Mouse (Mus musculus): ENCODE measurements at regions not wholly inside any gene's neighbourhood (a gene's known extent, or its start where the extent isn't known, plus 50 kb on each side); places are given as distances from the start of the nearest gene placed in this dataset.
"Not testable (repeated sequence)": the region's sequence is repeated elsewhere in the genome, so short reads cannot be mapped to it uniquely, and the experiment has no call there.

DNA sequence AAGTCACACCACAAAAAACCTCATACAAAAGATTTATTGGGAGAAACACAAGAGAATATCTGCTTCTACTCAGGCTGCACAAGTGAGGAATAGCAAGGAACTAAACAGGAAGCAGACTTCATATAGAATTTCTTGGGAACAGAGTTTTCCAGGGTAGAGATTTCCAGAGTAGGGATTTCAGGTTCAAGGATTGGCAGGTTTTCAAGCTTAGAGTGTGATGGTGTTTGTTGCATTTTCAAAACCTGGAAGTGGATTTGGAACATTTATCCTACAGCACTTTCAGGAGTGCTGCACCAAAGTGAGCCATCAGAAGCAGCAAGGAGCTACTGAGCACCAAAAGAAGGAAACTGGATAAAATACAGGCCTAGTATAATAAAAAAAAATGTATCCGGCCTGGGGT, 152.7 kb downstream of the Teddm3 start:
- Histone ChIP-seq H3K4me2 (ENCODE audit: low read depth) (no peak overlapping the region), H3K36me3 (ENCODE audit: insufficient read depth) (no peaks in the 10 kb centered on the region), H3K27ac (ENCODE audit: low read depth, low read length) (no peak overlapping the region), H3K27me3 (ENCODE audit: insufficient read depth, low read length) (no peaks in the 10 kb centered on the region), H3K4me1 (ENCODE audit: insufficient read depth) (no peaks in the 10 kb centered on the region), H3K9ac (no peak overlapping the region), H3K4me3 (ENCODE audit: low read depth, low read length) (no peak overlapping the region), H3K9me3 (ENCODE audit: low read length) (no peaks in the 10 kb centered on the region)
- 91% methylated on average over 1 of the region's 1 CpGs for WGBS
- DNase-seq (no peak), ATAC-seq (no peak)
- no peak for TF ChIP-seq CTCF (IDR thresholded peaks at IDR 0.05; ENCODE audit: low read depth)

DNA sequence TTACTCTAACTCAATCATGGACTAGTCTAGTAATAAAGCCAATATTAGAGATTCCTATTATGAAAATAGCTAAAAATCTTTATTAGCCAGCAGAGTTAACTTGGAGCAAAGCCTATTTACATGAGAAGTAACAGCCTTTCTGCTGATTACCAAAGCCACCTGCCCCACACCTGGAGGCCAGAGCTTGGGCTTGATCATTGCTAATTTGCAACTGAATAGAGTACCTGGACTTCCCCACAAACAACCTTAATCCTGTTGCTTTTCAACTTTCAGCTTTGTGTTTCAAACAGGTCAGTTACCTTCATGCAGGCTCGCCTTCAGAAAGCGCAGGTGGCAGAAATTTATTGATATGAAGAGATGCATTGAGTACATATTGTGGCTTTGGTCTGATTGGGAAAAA, 163.3 kb downstream of the Teddm3 start:
- 85% methylated on average over 2 of the region's 2 CpGs for WGBS
- DNase-seq: no peak

DNA sequence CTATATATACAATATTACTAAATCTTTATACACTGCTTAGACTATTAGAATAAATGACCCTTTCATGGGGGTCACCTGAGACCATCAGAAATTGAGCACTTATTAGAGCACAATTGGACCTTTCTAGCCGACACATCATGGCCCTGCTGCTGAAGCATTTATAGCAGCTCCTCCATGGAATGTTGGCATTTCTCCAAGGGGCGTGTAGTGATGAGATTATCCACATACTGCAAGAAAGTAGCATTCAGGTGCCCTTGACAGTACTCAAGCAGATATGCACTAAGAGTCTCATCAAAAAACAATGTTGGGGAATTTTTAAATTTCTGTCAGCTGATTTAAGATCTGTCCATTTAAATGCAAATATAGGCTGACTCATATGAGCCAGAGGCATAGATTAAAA, 178.4 kb downstream of the Teddm3 start:
- Histone ChIP-seq H3K4me2 (ENCODE audit: low read depth) (no peak overlapping the region), H3K9me3 (ENCODE audit: low read length) (no peaks in the 10 kb centered on the region), H3K27ac (ENCODE audit: low read depth, low read length) (no peak overlapping the region), H3K4me1 (ENCODE audit: insufficient read depth) (no peaks in the 10 kb centered on the region), H3K36me3 (ENCODE audit: insufficient read depth) (no peaks in the 10 kb centered on the region), H3K27me3 (ENCODE audit: insufficient read depth, low read length) (no peaks in the 10 kb centered on the region), H3K4me3 (ENCODE audit: low read depth, low read length) (no peak overlapping the region), H3K9ac (no peak overlapping the region)
- ATAC-seq (no peak), DNase-seq (no peak)
- no peak for TF ChIP-seq CTCF (IDR thresholded peaks at IDR 0.05; ENCODE audit: low read depth)
- 23% methylated on average over 2 of the region's 2 CpGs for WGBS

More for the DNA sequence above, 163.3 kb downstream of the Teddm3 start:
- Histone ChIP-seq H3K4me1 (ENCODE audit: insufficient read depth) (no peaks in the 10 kb centered on the region), H3K27me3 (ENCODE audit: insufficient read depth, low read length) (no peaks in the 10 kb centered on the region), H3K36me3 (ENCODE audit: insufficient read depth) (no peaks in the 10 kb centered on the region), H3K27ac (ENCODE audit: low read depth, low read length) (no peak overlapping the region), H3K4me3 (ENCODE audit: low read depth, low read length) (no peak overlapping the region), H3K9me3 (ENCODE audit: low read length) (no peaks in the 10 kb centered on the region), H3K4me2 (ENCODE audit: low read depth) (no peak overlapping the region), H3K9ac (no peak overlapping the region)
- no peak for ATAC-seq
- no peak for TF ChIP-seq CTCF (IDR thresholded peaks at IDR 0.05; ENCODE audit: low read depth)

DNA sequence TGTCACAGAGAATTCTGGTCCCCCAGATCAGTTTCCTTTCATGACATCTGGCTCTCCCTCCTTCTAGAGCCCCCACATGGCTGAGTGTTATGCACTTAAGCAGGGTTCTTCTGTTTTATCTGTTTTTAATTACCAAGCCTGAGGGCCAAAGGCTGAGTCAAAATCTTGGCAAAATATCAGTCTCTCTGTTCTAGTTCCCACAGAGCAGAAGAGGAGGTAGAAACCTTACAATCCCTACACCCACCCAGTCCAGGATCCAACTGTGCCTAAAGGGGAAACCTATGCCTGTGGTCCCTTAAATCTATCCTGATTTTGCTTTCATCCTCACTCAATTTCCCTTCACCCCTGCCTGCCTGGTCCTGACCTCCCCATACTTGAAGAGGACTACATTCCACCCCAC, 181.4 kb downstream of the Teddm3 start:
- Histone ChIP-seq H3K4me1 (ENCODE audit: insufficient read depth) (no peaks in the 10 kb centered on the region), H3K9me3 (ENCODE audit: low read length) (no peaks in the 10 kb centered on the region), H3K27ac (ENCODE audit: low read depth, low read length) (no peak overlapping the region), H3K36me3 (ENCODE audit: insufficient read depth) (no peaks in the 10 kb centered on the region), H3K4me3 (ENCODE audit: low read depth, low read length) (no peak overlapping the region), H3K4me2 (ENCODE audit: low read depth) (no peak overlapping the region), H3K27me3 (ENCODE audit: insufficient read depth, low read length) (no peaks in the 10 kb centered on the region), H3K9ac (no peak overlapping the region)
- DNase-seq: no peak
- TF ChIP-seq CTCF (IDR thresholded peaks at IDR 0.05; ENCODE audit: low read depth): no peak
- ATAC-seq: no peak

DNA sequence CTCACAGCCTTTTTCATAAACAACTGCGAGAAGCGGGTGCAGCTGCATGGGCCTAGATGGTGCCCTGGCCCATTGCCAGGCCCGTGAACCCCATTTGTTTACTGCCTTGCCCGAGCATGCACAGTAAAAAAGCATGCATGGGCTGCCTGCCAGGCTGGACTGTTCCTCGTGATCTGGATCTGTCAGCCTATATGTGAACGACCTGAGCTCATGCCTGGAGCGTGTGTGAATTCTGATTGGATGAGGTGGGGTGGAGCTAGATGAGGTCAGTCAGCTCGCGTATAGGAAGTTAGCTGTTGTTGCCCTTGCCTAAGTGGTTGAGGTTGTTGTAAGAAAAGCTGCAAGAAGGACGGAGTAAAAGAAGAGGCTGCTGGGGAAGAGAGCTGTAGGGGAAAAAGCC, 194.9 kb downstream of the Teddm3 start:
- no peaks in the 10 kb centered on the region for H3K9me3 ChIP-seq (ENCODE audit: low read length)
- H3K27ac ChIP-seq (ENCODE audit: low read depth, low read length): no peak overlapping the region
- DNase-seq: peak; percentile 39
- no peaks in the 10 kb centered on the region for H3K36me3 ChIP-seq (ENCODE audit: insufficient read depth)
- no peak for TF ChIP-seq CTCF (IDR thresholded peaks at IDR 0.05; ENCODE audit: low read depth)
- H3K27me3 ChIP-seq (ENCODE audit: insufficient read depth, low read length): no peaks in the 10 kb centered on the region
- H3K4me3 ChIP-seq (ENCODE audit: low read depth, low read length): no peak overlapping the region
- WGBS: 24% methylated on average over 10 of the region's 10 CpGs
- H3K9ac ChIP-seq: no peak overlapping the region
- peak overlapping the region; percentile 40 for H3K4me2 ChIP-seq (ENCODE audit: low read depth)
- peak; percentile 73 for ATAC-seq
- H3K4me1 ChIP-seq (ENCODE audit: insufficient read depth): no peaks in the 10 kb centered on the region

DNA sequence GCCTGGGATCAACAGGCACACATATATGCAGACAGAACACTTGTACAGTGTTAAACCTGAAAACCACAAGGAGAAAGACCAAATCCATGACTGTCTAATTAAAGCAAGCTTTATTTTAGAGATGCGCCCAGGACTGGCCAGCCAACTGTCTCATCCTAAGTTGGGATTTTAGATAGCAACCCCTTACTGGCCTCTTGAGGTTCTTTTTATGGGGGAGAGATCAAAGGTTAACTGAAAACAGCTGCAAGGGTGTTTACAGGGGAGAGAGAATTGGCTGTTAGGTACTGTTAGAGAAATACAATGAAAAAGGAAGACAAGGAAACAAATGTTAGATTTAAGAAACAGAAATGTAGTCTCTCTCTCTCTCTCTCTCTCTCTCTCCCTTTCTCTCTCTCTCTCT, 202.4 kb upstream of the Thpo start:
- WGBS: 90% methylated on average over 1 of the region's 1 CpGs
- H3K4me2 ChIP-seq (ENCODE audit: low read depth): no peak overlapping the region
- DNase-seq (no peak), ATAC-seq (no peak)
- H3K9ac ChIP-seq: no peak overlapping the region
- no peaks in the 10 kb centered on the region for H3K9me3 ChIP-seq (ENCODE audit: low read length)
- H3K27me3 ChIP-seq (ENCODE audit: insufficient read depth, low read length): no peaks in the 10 kb centered on the region
- no peaks in the 10 kb centered on the region for H3K4me1 ChIP-seq (ENCODE audit: insufficient read depth)
- H3K27ac ChIP-seq (ENCODE audit: low read depth, low read length): no peak overlapping the region
- no peak for TF ChIP-seq CTCF (IDR thresholded peaks at IDR 0.05; ENCODE audit: low read depth)
- H3K4me3 ChIP-seq (ENCODE audit: low read depth, low read length): no peak overlapping the region
- no peaks in the 10 kb centered on the region for H3K36me3 ChIP-seq (ENCODE audit: insufficient read depth)

DNA sequence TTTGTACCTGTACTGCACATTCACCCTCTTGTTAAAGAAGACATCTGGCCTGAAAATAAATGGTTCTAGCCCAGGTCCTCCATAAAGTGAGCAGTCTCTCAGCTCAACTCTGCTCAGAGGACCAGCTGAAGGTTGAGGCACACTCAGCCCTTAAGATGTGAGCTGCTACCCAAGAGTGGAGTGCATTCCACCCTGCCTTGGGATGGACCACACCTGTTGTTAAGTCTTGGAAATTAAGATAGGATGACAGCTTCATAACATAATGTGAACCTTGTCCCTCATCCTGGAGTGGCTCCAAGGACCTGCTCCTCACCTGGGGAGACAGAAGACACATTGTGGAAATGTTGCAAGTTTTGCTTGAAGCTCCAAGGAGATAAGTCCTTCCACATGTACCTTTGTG, 200.5 kb upstream of the Thpo start:
- H3K27me3 ChIP-seq (ENCODE audit: insufficient read depth, low read length); H3K4me1 ChIP-seq (ENCODE audit: insufficient read depth); H3K36me3 ChIP-seq (ENCODE audit: insufficient read depth); H3K27ac ChIP-seq (ENCODE audit: low read depth, low read length); H3K9ac ChIP-seq; ATAC-seq; H3K9me3 ChIP-seq (ENCODE audit: low read length); H3K4me3 ChIP-seq (ENCODE audit: low read depth, low read length); H3K4me2 ChIP-seq (ENCODE audit: low read depth); DNase-seq: not testable (repeated sequence)

DNA sequence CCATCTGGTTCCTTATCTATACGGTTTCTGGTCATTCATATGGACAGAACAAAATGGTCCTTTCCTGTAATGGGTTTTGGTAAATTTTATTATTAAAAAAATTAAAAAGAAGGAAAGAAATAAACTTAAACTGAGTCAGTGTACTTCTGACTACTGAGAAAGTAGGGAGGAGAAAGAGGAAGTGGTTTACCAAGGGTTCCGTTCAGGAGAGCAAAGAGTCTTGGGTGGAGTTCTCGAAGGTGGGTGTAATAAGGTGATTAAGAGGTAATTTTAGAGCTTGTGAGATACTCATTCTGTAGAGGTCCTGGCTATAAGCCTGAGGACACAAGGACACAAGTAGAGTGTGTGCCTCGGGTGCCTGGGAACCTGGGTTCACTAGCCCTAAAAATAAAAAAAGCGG, 195.7 kb upstream of the Thpo start:
- H3K4me3 ChIP-seq (ENCODE audit: low read depth, low read length); H3K27me3 ChIP-seq (ENCODE audit: insufficient read depth, low read length); H3K4me1 ChIP-seq (ENCODE audit: insufficient read depth); H3K36me3 ChIP-seq (ENCODE audit: insufficient read depth); H3K9me3 ChIP-seq (ENCODE audit: low read length); H3K4me2 ChIP-seq (ENCODE audit: low read depth); ATAC-seq; DNase-seq; H3K27ac ChIP-seq (ENCODE audit: low read depth, low read length); H3K9ac ChIP-seq: not testable (repeated sequence)
- WGBS: 86% methylated on average over 5 of the region's 5 CpGs

DNA sequence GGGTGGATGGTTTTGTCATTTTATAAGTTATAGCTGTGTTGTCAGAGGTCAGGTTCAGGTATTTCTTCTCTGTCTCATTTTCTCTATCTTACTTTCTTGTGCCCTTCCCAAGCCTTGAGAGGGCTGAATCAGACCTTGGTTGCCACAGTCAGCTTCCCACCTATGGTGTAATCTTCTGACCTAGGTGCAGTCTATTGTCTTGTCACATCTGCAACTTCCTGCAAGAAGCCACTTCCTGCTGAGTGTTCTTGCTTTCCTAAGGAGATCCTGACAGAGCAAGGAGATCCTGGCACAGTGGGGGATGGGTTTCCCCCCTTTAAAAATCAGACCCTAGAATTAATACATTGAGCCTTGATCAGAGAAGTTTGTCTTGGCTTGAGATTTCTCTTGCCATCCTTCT, 191.5 kb upstream of the Thpo start:
- H3K9ac ChIP-seq; H3K4me3 ChIP-seq (ENCODE audit: low read depth, low read length); ATAC-seq; H3K9me3 ChIP-seq (ENCODE audit: low read length); H3K36me3 ChIP-seq (ENCODE audit: insufficient read depth); H3K4me1 ChIP-seq (ENCODE audit: insufficient read depth); DNase-seq; H3K27me3 ChIP-seq (ENCODE audit: insufficient read depth, low read length); H3K27ac ChIP-seq (ENCODE audit: low read depth, low read length); H3K4me2 ChIP-seq (ENCODE audit: low read depth): not testable (repeated sequence)

DNA sequence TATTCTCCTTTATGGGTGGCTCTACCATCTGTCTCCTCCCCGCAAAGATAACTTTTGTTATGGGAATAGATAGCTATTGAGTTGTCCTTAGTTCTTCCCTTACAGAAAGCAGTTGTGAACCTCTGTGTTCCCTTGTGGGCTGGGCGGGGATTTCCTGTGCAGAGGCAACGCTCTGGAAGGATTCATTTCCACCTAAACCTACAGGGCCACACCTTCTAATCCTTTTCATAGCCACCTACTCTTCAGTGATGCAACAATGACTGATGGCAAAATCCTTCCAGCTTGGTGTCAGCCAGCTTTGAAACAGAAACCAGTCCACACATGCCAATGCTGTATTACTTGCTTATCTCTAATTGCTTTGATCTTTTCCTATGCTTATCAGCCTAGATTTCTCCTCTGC, 176.6 kb upstream of the Thpo start:
- H3K4me1 ChIP-seq (ENCODE audit: insufficient read depth); H3K36me3 ChIP-seq (ENCODE audit: insufficient read depth); DNase-seq; H3K4me2 ChIP-seq (ENCODE audit: low read depth); ATAC-seq; H3K9me3 ChIP-seq (ENCODE audit: low read length); H3K27me3 ChIP-seq (ENCODE audit: insufficient read depth, low read length); H3K27ac ChIP-seq (ENCODE audit: low read depth, low read length); H3K9ac ChIP-seq; H3K4me3 ChIP-seq (ENCODE audit: low read depth, low read length): not testable (repeated sequence)
- 83% methylated on average over 3 of the region's 3 CpGs for WGBS
